8 mouse cellular contexts compared by ENCODE assay signal in genomic region chr17:26011841-26012460, GRCm38 (mm10). TPM values are rescaled to one million over a fixed set of nuclear protein-coding genes. Genes with fewer than 3 reads are reported as not detected.
DNase-seq lines count a peak whose midpoint lies in the region; ATAC-seq lines count a peak whose summit lies in the region.

No protein-coding gene starts in this region.

- H3K4me2 ChIP-seq in hindbrain, embryonic 15.5 days: peak overlapping the region; percentile 25; the same call in 1 of the 2 replicates

- no peak overlapping the region for H3K27ac ChIP-seq in hindbrain, embryonic 15.5 days (replicated peaks)

- 0 out of 2 replicates have a peak, but pooled peaks cover 6% of the 10 kb centered on the region for H3K4me1 ChIP-seq in hindbrain, embryonic 15.5 days (replicated peaks)

- H3K27me3 ChIP-seq in hindbrain, embryonic 15.5 days: no peaks in the 10 kb centered on the region

- DNase-seq in R1 (ENCODE audit: low read depth, low spot score): peak; percentile 98
- DNase-seq in cerebellum, postnatal 14 days: peak; percentile 95 to 98
- DNase-seq in gastrocnemius, adult 18-20 months (ENCODE audit: low spot score): peak; percentile 79
- peak; percentile 55 for DNase-seq in left cerebral cortex, adult 11 months (ENCODE audit: low spot score)
- DNase-seq in right cerebral cortex, adult 18-20 months: peak; percentile 54
- peak; percentile 67 for DNase-seq in urinary bladder, postnatal 25 days (ENCODE audit: low spot score)

- H3K9ac ChIP-seq in hindbrain, embryonic 15.5 days: no peak overlapping the region

- H3K36me3 ChIP-seq in hindbrain, embryonic 15.5 days: peaks cover 42% of the 10 kb centered on the region

- H3K4me3 ChIP-seq in hindbrain, embryonic 15.5 days: no peak overlapping the region

- ATAC-seq in hindbrain, embryonic 15.5 days (ENCODE audit: low FRiP score, low read depth): no peak
- peak; percentile 87 for ATAC-seq in megakaryocyte, adult 5-6 weeks (ENCODE audit: poor library complexity, severe bottlenecking)

- no peaks in the 10 kb centered on the region for H3K9me3 ChIP-seq in hindbrain, embryonic 15.5 days

- WGBS in hindbrain, embryonic 15.5 days: 12% methylated on average over 15 of the region's 15 CpGs

RNA-seq across cellular contexts. Expression of gene Capn15, which starts 26.4 kb away (rescaled TPM):
- 1 to 10 TPM; 4.4 to 6.5 TPM for total RNA-seq in gastrocnemius, adult 18-20 months (2021)
- polyA plus RNA-seq in hindbrain, embryonic 15.5 days (2015; fragmentation: Nextera tagmentation; extraction: Ambion mirVana): 20.2 and 27.6 TPM in 2 replicates
- total RNA-seq in megakaryocyte, adult 5-6 weeks (2015): 9.1 and 10.4 TPM in 2 replicates
- 3.5 and 3.7 TPM in 2 replicates for total RNA-seq in megakaryocyte, adult 5-6 weeks (2017)

RNA-seq across cellular contexts. Expression of gene Rab11fip3, which starts 57.4 kb away (rescaled TPM):
- total RNA-seq in gastrocnemius, adult 18-20 months (2021): 10 to 100 TPM; 88.9 to 96.2 TPM
- polyA plus RNA-seq in hindbrain, embryonic 15.5 days (2015; fragmentation: Nextera tagmentation; extraction: Ambion mirVana): 27.2 and 31.0 TPM in 2 replicates
- total RNA-seq in megakaryocyte, adult 5-6 weeks (2015): 0.71 and 1.3 TPM in 2 replicates
- total RNA-seq in megakaryocyte, adult 5-6 weeks (2017): 0.70 and 2.5 TPM in 2 replicates

RNA-seq across cellular contexts. Expression of gene A930017K11Rik, which starts 59.6 kb away (rescaled TPM):
- total RNA-seq in gastrocnemius, adult 18-20 months (2021): not detected
- polyA plus RNA-seq in hindbrain, embryonic 15.5 days (2015; fragmentation: Nextera tagmentation; extraction: Ambion mirVana): 2.7 and 5.4 TPM in 2 replicates
- total RNA-seq in megakaryocyte, adult 5-6 weeks (2015): not detected in 2 replicates
- total RNA-seq in megakaryocyte, adult 5-6 weeks (2017): not detected in 2 replicates

Comparison
In these comparisons a context has a peak if more than half of its experiments do, and no peak if none do; other contexts are left out.
1. RNA of gene Rab11fip3, which starts 57.4 kb away (total RNA-seq): 88.9 to 96.2 TPM in gastrocnemius, adult 18-20 months; 0.70 to 2.5 TPM in megakaryocyte, adult 5-6 weeks; every median in the first group is over 10 times any median in the second.
2. Peak in every context shown above with its lines, with median percentiles within 50 percentile points of each other: DNase-seq.